Mouse (Mus musculus) heart, embryonic 15.5 days (tissue): ENCODE results near the gene Ferd3l. TPM values are rescaled to one million over a fixed set of nuclear protein-coding genes. Genes with fewer than 3 reads are reported as not detected.

ENCODE experiments used
- ATAC-seq: fragments of 200-750 bp; cut with Nextera tagmentation; replicated peaks from 2 replicates; pipeline ENCODE4 v1.8.0; 2017; ENCODE audit warnings: low read depth, moderate TSS enrichment; ENCODE audit not compliant: insufficient number of reproducible peaks, insufficient read depth, low FRiP score
- H3K27ac ChIP-seq: fragments of 300-500 bp; sonication (generic); 2 replicates; pipeline ENCODE4 v1.5.1; 2015; ENCODE audit warnings: mild to moderate bottlenecking, inconsistent platforms
- H3K27me3 ChIP-seq: fragments of 300-500 bp; sonication (generic); 2 replicates; pipeline ENCODE4 v1.6.1; 2015; ENCODE audit warnings: inconsistent platforms
- H3K36me3 ChIP-seq: fragments of 300-500 bp; sonication (generic); 2 replicates; pipeline ENCODE4 v1.6.1; 2015; ENCODE audit warnings: mild to moderate bottlenecking, inconsistent platforms
- H3K4me1 ChIP-seq: fragments of 300-500 bp; sonication (generic); replicated peaks from 2 replicates; pipeline ENCODE4 v1.6.1; 2015; ENCODE audit warnings: inconsistent platforms
- H3K4me2 ChIP-seq: fragments of 300-500 bp; sonication (generic); 2 replicates; pipeline ENCODE4 v1.6.1; 2015; ENCODE audit warnings: inconsistent platforms, mild to moderate bottlenecking, moderate library complexity
- H3K4me3 ChIP-seq: fragments of 300-500 bp; sonication (generic); 2 replicates; pipeline ENCODE4 v1.5.1; 2015; ENCODE audit warnings: mild to moderate bottlenecking, inconsistent platforms
- H3K9ac ChIP-seq: fragments of 300-500 bp; sonication (generic); 2 replicates; pipeline ENCODE4 v1.6.1; 2015; ENCODE audit warnings: mild to moderate bottlenecking, inconsistent platforms
- H3K9me3 ChIP-seq: fragments of 300-500 bp; sonication (generic); replicated peaks from 2 replicates; pipeline ENCODE4 v1.6.1; 2016; ENCODE audit warnings: inconsistent platforms
- WGBS: fragments of 180-500 bp; shearing (Covaris S2); methylation state at CpG from one replicate; pipeline ENCODE4 v1.1.7; 2015; ENCODE audit warnings: mixed read lengths; 5-methylcytosine and 5-hydroxymethylcytosine counted together
- polyA plus RNA-seq: library from polyadenylated mRNA; unstranded; fragments of >200 nt; fragmentation: Nextera tagmentation; extraction: Ambion mirVana; gene quantifications from 2 replicates; pipeline ENCODE4 v1.2.1, GENCODE M21; 2015

The Ferd3l gene
- polyA plus RNA-seq, 1 experiment from 2014 or later: not detected

GRCm38 (mm10) chr12:33957400-33958240 lies 29.4 kb downstream of the Ferd3l start, which contains the start of gene Twist1:
Gene Twist1, plus strand, starts transcription at chr12:33957671.
- peak within 1 kb of the TSS; percentile 70 for H3K9ac ChIP-seq
- H3K27ac ChIP-seq: peak within 1 kb of the TSS; percentile 83
- under 1% methylated on average over 91 of the region's 105 CpGs for WGBS
- no peaks in the 10 kb centered on the region for H3K9me3 ChIP-seq
- H3K36me3 ChIP-seq: no peaks in the 10 kb centered on the region
- ATAC-seq: peak; percentile 74
- peak within 1 kb of the TSS; percentile 94 for H3K4me2 ChIP-seq
- peaks cover 31% of the 10 kb centered on the region for H3K4me1 ChIP-seq
- peak within 1 kb of the TSS; percentile 74 for H3K4me3 ChIP-seq
- H3K27me3 ChIP-seq: peaks cover 88% of the 10 kb centered on the region

GRCm38 (mm10) chr12:33958241-33959194 lies 30.3 kb downstream of the Ferd3l start:
- Histone ChIP-seq H3K36me3 (no peaks in the 10 kb centered on the region), H3K4me3 (peak overlapping the region; percentile 74), H3K4me2 (peak overlapping the region; percentile 94), H3K9me3 (no peaks in the 10 kb centered on the region), H3K27ac (peak overlapping the region; percentile 83), H3K9ac (peak overlapping the region; percentile 70), H3K27me3 (peaks cover 90% of the 10 kb centered on the region), H3K4me1 (peaks cover 31% of the 10 kb centered on the region)
- ATAC-seq: 0 out of 2 replicates have a peak, but pooled peaks have one; percentile 11
- WGBS: 3% methylated on average over 52 of the region's 56 CpGs

- Histone ChIP-seq H3K27ac (no peak overlapping the region), H3K36me3 (no peaks in the 10 kb centered on the region), H3K27me3 (peaks cover 90% of the 10 kb centered on the region), H3K4me3 (peak overlapping the region; percentile 74), H3K9me3 (no peaks in the 10 kb centered on the region), H3K4me1 (peaks cover 31% of the 10 kb centered on the region), H3K4me2 (peak overlapping the region; percentile 94), H3K9ac (peak overlapping the region; percentile 70; the same call in 1 of the 2 replicates)
- 7% methylated on average over 6 of the region's 6 CpGs for WGBS
- ATAC-seq: no peak
Observed at GRCm38 (mm10) chr12:33959206-33959605, 31.0 kb downstream of the Ferd3l start.

- ATAC-seq: no peak
- Histone ChIP-seq H3K4me2 (no peak overlapping the region; the same call in 1 of the 2 replicates), H3K36me3 (no peaks in the 10 kb centered on the region), H3K9ac (no peak overlapping the region), H3K4me3 (no peak overlapping the region), H3K27ac (no peak overlapping the region), H3K4me1 (peaks cover 31% of the 10 kb centered on the region), H3K27me3 (peaks cover 91% of the 10 kb centered on the region), H3K9me3 (no peaks in the 10 kb centered on the region)
- 35% methylated on average over 3 of the region's 3 CpGs for WGBS
Observed at GRCm38 (mm10) chr12:33959846-33960245, 31.6 kb downstream of the Ferd3l start.

- Histone ChIP-seq H3K36me3 (no peaks in the 10 kb centered on the region), H3K4me3 (no peak overlapping the region), H3K9me3 (no peaks in the 10 kb centered on the region), H3K4me2 (no peak overlapping the region), H3K27me3 (peaks cover 90% of the 10 kb centered on the region), H3K4me1 (peaks cover 27% of the 10 kb centered on the region), H3K9ac (no peak overlapping the region), H3K27ac (no peak overlapping the region)
- ATAC-seq: no peak
- WGBS: 51% methylated on average over 5 of the region's 5 CpGs
Observed at GRCm38 (mm10) chr12:33961013-33961412, 32.8 kb downstream of the Ferd3l start.

- Histone ChIP-seq H3K4me3 (peak overlapping the region; percentile 8; the same call in 1 of the 2 replicates), H3K9ac (no peak overlapping the region), H3K4me2 (no peak overlapping the region), H3K9me3 (no peaks in the 10 kb centered on the region), H3K27ac (no peak overlapping the region), H3K27me3 (peaks cover 89% of the 10 kb centered on the region), H3K36me3 (no peaks in the 10 kb centered on the region), H3K4me1 (peaks cover 30% of the 10 kb centered on the region)
- no peak for ATAC-seq
- 25% methylated on average over 17 of the region's 17 CpGs for WGBS
Observed at GRCm38 (mm10) chr12:33962118-33962772, 34.0 kb downstream of the Ferd3l start.

GRCm38 (mm10) chr12:33962773-33963130 lies 34.5 kb downstream of the Ferd3l start:
- H3K4me2 ChIP-seq: no peak overlapping the region
- no peaks in the 10 kb centered on the region for H3K36me3 ChIP-seq
- no peak overlapping the region for H3K9ac ChIP-seq
- WGBS: 43% methylated on average over 9 of the region's 9 CpGs
- H3K27me3 ChIP-seq: peaks cover 90% of the 10 kb centered on the region
- H3K4me1 ChIP-seq: peaks cover 30% of the 10 kb centered on the region
- no peak for ATAC-seq
- no peak overlapping the region for H3K4me3 ChIP-seq
- H3K9me3 ChIP-seq: no peaks in the 10 kb centered on the region
- H3K27ac ChIP-seq: no peak overlapping the region

- H3K4me3 ChIP-seq: no peak overlapping the region
- H3K27me3 ChIP-seq: peaks cover 90% of the 10 kb centered on the region
- ATAC-seq: no peak
- no peak overlapping the region for H3K27ac ChIP-seq
- H3K4me2 ChIP-seq: no peak overlapping the region
- H3K9ac ChIP-seq: no peak overlapping the region
- no peaks in the 10 kb centered on the region for H3K9me3 ChIP-seq
- 27% methylated on average over 15 of the region's 15 CpGs for whole genome bisulfite sequencing
- H3K4me1 ChIP-seq: peaks cover 28% of the 10 kb centered on the region
- H3K36me3 ChIP-seq: no peaks in the 10 kb centered on the region
Observed at GRCm38 (mm10) chr12:33963671-33964369, 35.6 kb downstream of the Ferd3l start.

GRCm38 (mm10) chr12:33964427-33964826 lies 36.2 kb downstream of the Ferd3l start:
- Histone ChIP-seq H3K9me3 (no peaks in the 10 kb centered on the region), H3K4me2 (no peak overlapping the region), H3K4me1 (peaks cover 27% of the 10 kb centered on the region), H3K36me3 (no peaks in the 10 kb centered on the region), H3K27me3 (peaks cover 90% of the 10 kb centered on the region), H3K27ac (no peak overlapping the region), H3K4me3 (no peak overlapping the region), H3K9ac (no peak overlapping the region)
- 39% methylated on average over 2 of the region's 2 CpGs for WGBS
- ATAC-seq: no peak

- peaks cover 92% of the 10 kb centered on the region for H3K27me3 ChIP-seq
- H3K4me2 ChIP-seq: no peak overlapping the region; the same call in 1 of the 2 replicates
- H3K9me3 ChIP-seq: no peaks in the 10 kb centered on the region
- H3K36me3 ChIP-seq: no peaks in the 10 kb centered on the region
- peaks cover 27% of the 10 kb centered on the region for H3K4me1 ChIP-seq
- ATAC-seq: no peak
- no peak overlapping the region for H3K27ac ChIP-seq
- WGBS: 12% methylated on average over 5 of the region's 5 CpGs
- H3K4me3 ChIP-seq: no peak overlapping the region
- H3K9ac ChIP-seq: no peak overlapping the region
Observed at GRCm38 (mm10) chr12:33965661-33966360, 37.6 kb downstream of the Ferd3l start.
